Mouse (Mus musculus) heart, embryonic 13.5 days (tissue): ENCODE data around the gene Nckap1l. TPM values are rescaled to one million over a fixed set of nuclear protein-coding genes. Genes with fewer than 3 reads are reported as not detected.
"Not testable (repeated sequence)": the region's sequence is repeated elsewhere in the genome, so short reads cannot be mapped to it uniquely, and the experiment has no call there.

Experiments used
- ATAC-seq: fragments of 200-750 bp; cut with Nextera tagmentation; 2 replicates; pipeline ENCODE4 v1.8.0; 2017; ENCODE audit warnings: moderate TSS enrichment; ENCODE audit not compliant: insufficient number of reproducible peaks, low FRiP score, low TSS enrichment; ENCODE audit errors: extremely low read depth
- H3K27ac ChIP-seq: fragments of 300-500 bp; sonication (generic); replicated peaks from 2 replicates; pipeline ENCODE4 v1.5.1; 2015; ENCODE audit warnings: moderate library complexity, mild to moderate bottlenecking, inconsistent platforms
- H3K27me3 ChIP-seq: fragments of 300-500 bp; sonication (generic); replicated peaks from 2 replicates; pipeline ENCODE4 v1.6.1; 2015; ENCODE audit warnings: mild to moderate bottlenecking, inconsistent platforms
- H3K36me3 ChIP-seq: fragments of 300-500 bp; sonication (generic); 2 replicates; pipeline ENCODE4 v1.6.1; 2015; ENCODE audit warnings: mild to moderate bottlenecking, inconsistent platforms
- H3K4me1 ChIP-seq: fragments of 300-500 bp; sonication (generic); 2 replicates; pipeline ENCODE4 v1.6.1; 2015; ENCODE audit warnings: inconsistent platforms
- H3K4me2 ChIP-seq: fragments of 300-500 bp; sonication (generic); 2 replicates; pipeline ENCODE4 v1.6.1; 2015; ENCODE audit warnings: inconsistent platforms, mild to moderate bottlenecking, moderate library complexity
- H3K4me3 ChIP-seq: fragments of 300-500 bp; sonication (generic); 2 replicates; pipeline ENCODE4 v1.5.1; 2015; ENCODE audit warnings: moderate library complexity, mild to moderate bottlenecking, inconsistent platforms
- H3K9ac ChIP-seq: fragments of 300-500 bp; sonication (generic); 2 replicates; pipeline ENCODE4 v1.6.1; 2015; ENCODE audit warnings: inconsistent platforms, mild to moderate bottlenecking, moderate library complexity
- H3K9me3 ChIP-seq: fragments of 300-500 bp; sonication (generic); 2 replicates; pipeline ENCODE4 v1.6.1; 2016; ENCODE audit warnings: inconsistent platforms
- WGBS: fragments of 180-500 bp; shearing (Covaris S2); methylation state at CpG from one replicate; pipeline ENCODE4 v1.1.7; 2015; ENCODE audit warnings: mixed read lengths; 5-methylcytosine and 5-hydroxymethylcytosine counted together
- polyA plus RNA-seq: library from polyadenylated mRNA; unstranded; fragments of >200 nt; fragmentation: Nextera tagmentation; extraction: Ambion mirVana; gene quantifications from 2 replicates; pipeline ENCODE4 v1.2.1, GENCODE M21; 2015

Nckap1l gene
- 1.9 and 2.0 TPM in 2 replicates for polyA plus RNA-seq

- Histone ChIP-seq H3K27me3 (no peaks in the 10 kb centered on the region), H3K9ac (no peak within 1 kb of the TSS), H3K4me3 (no peak within 1 kb of the TSS), H3K9me3 (no peaks in the 10 kb centered on the region), H3K27ac (no peak within 1 kb of the TSS), H3K4me1 (no peaks in the 10 kb centered on the region), H3K4me2 (no peak within 1 kb of the TSS), H3K36me3 (no peaks in the 10 kb centered on the region)
- WGBS: 73% methylated on average over 13 of the region's 13 CpGs
- ATAC-seq: no peak
Observed at GRCm38 (mm10) chr15:103453551-103454218, at the start of gene Nckap1l. Gene Nckap1l (plus strand): TSS chr15:103453794.

- H3K27ac ChIP-seq, ATAC-seq, H3K4me1 ChIP-seq, H3K27me3 ChIP-seq, H3K4me2 ChIP-seq, H3K36me3 ChIP-seq, H3K4me3 ChIP-seq, H3K9me3 ChIP-seq, H3K9ac ChIP-seq: not testable (repeated sequence)
- 71% methylated on average over 3 of the region's 3 CpGs for WGBS
Observed at GRCm38 (mm10) chr15:103405586-103405985, 48.0 kb upstream of the Nckap1l start.

- Histone ChIP-seq H3K4me1 (no peaks in the 10 kb centered on the region), H3K36me3 (no peaks in the 10 kb centered on the region), H3K27ac (no peak overlapping the region; the same call in 1 of the 2 replicates), H3K4me3 (no peak overlapping the region), H3K4me2 (no peak overlapping the region), H3K27me3 (no peaks in the 10 kb centered on the region), H3K9me3 (no peaks in the 10 kb centered on the region), H3K9ac (no peak overlapping the region)
- WGBS: 42% methylated on average over 2 of the region's 2 CpGs
- ATAC-seq: no peak
Observed at GRCm38 (mm10) chr15:103427017-103427416, 26.6 kb upstream of the Nckap1l start.

GRCm38 (mm10) chr15:103430241-103430640 is 23.4 kb upstream of the Nckap1l start, which contains the start of gene Gtsf1:
Gene Gtsf1 (minus strand): TSS chr15:103430470.
- ATAC-seq: no peak
- Histone ChIP-seq H3K27ac (no peak within 1 kb of the TSS), H3K4me3 (no peak within 1 kb of the TSS), H3K27me3 (no peaks in the 10 kb centered on the region), H3K4me2 (no peak within 1 kb of the TSS), H3K9me3 (no peaks in the 10 kb centered on the region), H3K36me3 (no peaks in the 10 kb centered on the region), H3K4me1 (no peaks in the 10 kb centered on the region), H3K9ac (no peak within 1 kb of the TSS)
- WGBS: 82% methylated on average over 16 of the region's 16 CpGs

- WGBS: 60% methylated on average over 4 of the region's 4 CpGs
- not testable (repeated sequence) for ATAC-seq, H3K27ac ChIP-seq
Observed at GRCm38 (mm10) chr15:103445966-103446365, 7.6 kb upstream of the Nckap1l start.

GRCm38 (mm10) chr15:103448369-103448768 is 5.2 kb upstream of the Nckap1l start, which contains the start of gene Gtsf2:
Gene Gtsf2 (minus strand): TSS chr15:103448469.
- 48% methylated on average over 3 of the region's 3 CpGs for WGBS
- Histone ChIP-seq H3K4me2 (no peak within 1 kb of the TSS), H3K4me3 (no peak within 1 kb of the TSS), H3K9me3 (no peaks in the 10 kb centered on the region), H3K27me3 (no peaks in the 10 kb centered on the region), H3K36me3 (no peaks in the 10 kb centered on the region), H3K9ac (no peak within 1 kb of the TSS), H3K27ac (no peak within 1 kb of the TSS), H3K4me1 (no peaks in the 10 kb centered on the region)
- no peak for ATAC-seq

More at GRCm38 (mm10) chr15:103445966-103446365, 7.6 kb upstream of the Nckap1l start:
- not testable (repeated sequence) for H3K4me1 ChIP-seq, H3K4me2 ChIP-seq, H3K27me3 ChIP-seq, H3K9me3 ChIP-seq, H3K4me3 ChIP-seq, H3K9ac ChIP-seq, H3K36me3 ChIP-seq

- no peaks in the 10 kb centered on the region for H3K9me3 ChIP-seq
- H3K4me2 ChIP-seq: no peak overlapping the region
- H3K9ac ChIP-seq: no peak overlapping the region
- 79% methylated on average over 6 of the region's 6 CpGs for WGBS
- no peaks in the 10 kb centered on the region for H3K36me3 ChIP-seq
- no peaks in the 10 kb centered on the region for H3K4me1 ChIP-seq
- no peaks in the 10 kb centered on the region for H3K27me3 ChIP-seq
- no peak overlapping the region for H3K27ac ChIP-seq
- H3K4me3 ChIP-seq: no peak overlapping the region
- no peak for ATAC-seq
Observed at GRCm38 (mm10) chr15:103454449-103454848, 855 bp downstream of the Nckap1l start.

GRCm38 (mm10) chr15:103462539-103463261 is 9.1 kb downstream of the Nckap1l start:
- Histone ChIP-seq H3K9ac (no peak overlapping the region), H3K9me3 (no peaks in the 10 kb centered on the region), H3K36me3 (no peaks in the 10 kb centered on the region), H3K4me3 (no peak overlapping the region), H3K27me3 (no peaks in the 10 kb centered on the region), H3K27ac (no peak overlapping the region), H3K4me1 (no peaks in the 10 kb centered on the region), H3K4me2 (no peak overlapping the region)
- WGBS: 63% methylated on average over 7 of the region's 7 CpGs
- no peak for ATAC-seq

GRCm38 (mm10) chr15:103471488-103472194 is 18.0 kb downstream of the Nckap1l start:
- Histone ChIP-seq H3K27ac (no peak overlapping the region), H3K4me1 (peaks cover 13% of the 10 kb centered on the region), H3K27me3 (no peaks in the 10 kb centered on the region), H3K9me3 (no peaks in the 10 kb centered on the region), H3K36me3 (no peaks in the 10 kb centered on the region), H3K4me3 (no peak overlapping the region), H3K9ac (no peak overlapping the region), H3K4me2 (no peak overlapping the region)
- ATAC-seq: no peak
- WGBS: 67% methylated on average over 7 of the region's 7 CpGs

GRCm38 (mm10) chr15:103472265-103472664 is 18.7 kb downstream of the Nckap1l start:
- H3K4me3 ChIP-seq: no peak overlapping the region
- no peak overlapping the region for H3K27ac ChIP-seq
- 74% methylated on average over 3 of the region's 3 CpGs for WGBS
- no peak overlapping the region for H3K9ac ChIP-seq
- no peak overlapping the region for H3K4me2 ChIP-seq
- H3K27me3 ChIP-seq: no peaks in the 10 kb centered on the region
- no peaks in the 10 kb centered on the region for H3K36me3 ChIP-seq
- H3K4me1 ChIP-seq: peaks cover 13% of the 10 kb centered on the region
- no peaks in the 10 kb centered on the region for H3K9me3 ChIP-seq
- ATAC-seq: no peak

- no peaks in the 10 kb centered on the region for H3K36me3 ChIP-seq
- H3K4me3 ChIP-seq: no peak overlapping the region
- WGBS: 77% methylated on average over 7 of the region's 7 CpGs
- H3K4me1 ChIP-seq: peaks cover 13% of the 10 kb centered on the region
- ATAC-seq: no peak
- H3K4me2 ChIP-seq: no peak overlapping the region
- no peaks in the 10 kb centered on the region for H3K27me3 ChIP-seq
- no peaks in the 10 kb centered on the region for H3K9me3 ChIP-seq
- H3K9ac ChIP-seq: no peak overlapping the region
- H3K27ac ChIP-seq: no peak overlapping the region
Observed at GRCm38 (mm10) chr15:103473182-103473581, 19.6 kb downstream of the Nckap1l start.
